Mouse (Mus musculus): ENCODE results near the gene Fam189a1.

Gene Fam189a1

DNA sequence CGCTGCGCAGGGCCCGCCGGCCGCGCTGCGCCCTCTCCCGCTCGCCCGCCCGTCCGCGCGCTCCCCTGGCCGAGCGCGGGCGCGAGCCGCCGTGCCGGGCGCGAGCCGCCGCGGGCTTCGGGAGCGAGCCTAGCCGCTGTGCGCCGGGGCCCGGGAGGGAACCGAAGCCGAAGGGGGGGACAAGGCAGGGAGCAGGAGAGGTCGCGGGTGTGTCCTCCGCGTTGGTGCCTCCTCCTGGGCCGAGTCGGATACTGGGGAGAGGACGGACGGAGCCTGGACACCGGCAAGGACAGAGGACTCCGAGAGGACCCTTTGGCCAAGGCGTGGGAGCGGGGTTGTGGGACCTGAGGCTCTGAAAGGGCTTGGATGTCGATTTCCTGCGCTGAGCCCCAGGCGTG, at the start of gene Fam189a1:
Gene Fam189a1 (minus strand): TSS at position 57 of the 398 bp plus-strand sequence.
- DNase-seq (ENCODE audit: low read depth, low spot score) = no peak

DNA sequence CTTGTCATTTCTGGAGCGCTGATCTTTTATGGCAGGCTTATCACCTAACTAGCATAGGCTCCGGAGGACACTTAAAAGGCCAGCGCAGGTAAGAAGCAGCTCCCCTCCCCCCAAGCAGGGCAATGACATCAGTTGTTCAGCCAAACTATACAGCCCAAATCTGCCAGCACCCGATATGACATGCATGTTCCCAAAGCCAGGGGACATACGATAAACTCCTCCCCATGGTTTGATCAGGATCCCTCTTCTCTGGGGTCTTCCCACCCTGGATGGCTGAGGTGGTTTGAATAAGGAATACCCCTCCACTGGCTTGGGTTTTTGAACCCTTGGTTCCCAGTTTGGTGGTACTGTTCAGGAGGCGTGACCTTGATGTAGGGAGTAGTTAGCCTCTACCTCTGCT, 49.7 kb upstream of the Fam189a1 start:
- no peak for DNase-seq (ENCODE audit: low read depth, low spot score)

DNA sequence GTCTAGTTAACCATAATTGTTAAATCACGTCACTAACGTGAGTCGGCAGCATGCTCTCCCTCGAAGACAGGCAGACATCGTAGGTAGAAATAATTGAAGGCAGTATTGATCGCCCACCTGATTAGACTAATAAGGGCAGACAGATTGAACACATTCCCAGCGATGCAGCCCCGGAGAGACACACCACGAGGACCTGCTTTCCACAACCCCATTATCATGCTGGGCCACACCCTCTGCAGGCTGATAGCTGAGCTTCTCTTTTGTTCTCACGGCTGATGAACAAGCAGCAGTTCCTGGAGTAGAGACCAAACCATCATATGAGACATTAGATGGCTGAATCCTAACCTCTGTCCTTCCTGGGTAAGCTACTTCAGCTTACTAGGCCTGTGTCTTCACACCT, 46.3 kb upstream of the Fam189a1 start:
- no peak for DNase-seq (ENCODE audit: low read depth, low spot score)

GRCm38 (mm10) chr7:65180694-65181093, 24.3 kb upstream of the Fam189a1 start:
- no peak for DNase-seq (ENCODE audit: low read depth, low spot score)

- no peak for DNase-seq (ENCODE audit: low read depth, low spot score)
Observed at GRCm38 (mm10) chr7:65170762-65171161, 14.4 kb upstream of the Fam189a1 start.

DNA sequence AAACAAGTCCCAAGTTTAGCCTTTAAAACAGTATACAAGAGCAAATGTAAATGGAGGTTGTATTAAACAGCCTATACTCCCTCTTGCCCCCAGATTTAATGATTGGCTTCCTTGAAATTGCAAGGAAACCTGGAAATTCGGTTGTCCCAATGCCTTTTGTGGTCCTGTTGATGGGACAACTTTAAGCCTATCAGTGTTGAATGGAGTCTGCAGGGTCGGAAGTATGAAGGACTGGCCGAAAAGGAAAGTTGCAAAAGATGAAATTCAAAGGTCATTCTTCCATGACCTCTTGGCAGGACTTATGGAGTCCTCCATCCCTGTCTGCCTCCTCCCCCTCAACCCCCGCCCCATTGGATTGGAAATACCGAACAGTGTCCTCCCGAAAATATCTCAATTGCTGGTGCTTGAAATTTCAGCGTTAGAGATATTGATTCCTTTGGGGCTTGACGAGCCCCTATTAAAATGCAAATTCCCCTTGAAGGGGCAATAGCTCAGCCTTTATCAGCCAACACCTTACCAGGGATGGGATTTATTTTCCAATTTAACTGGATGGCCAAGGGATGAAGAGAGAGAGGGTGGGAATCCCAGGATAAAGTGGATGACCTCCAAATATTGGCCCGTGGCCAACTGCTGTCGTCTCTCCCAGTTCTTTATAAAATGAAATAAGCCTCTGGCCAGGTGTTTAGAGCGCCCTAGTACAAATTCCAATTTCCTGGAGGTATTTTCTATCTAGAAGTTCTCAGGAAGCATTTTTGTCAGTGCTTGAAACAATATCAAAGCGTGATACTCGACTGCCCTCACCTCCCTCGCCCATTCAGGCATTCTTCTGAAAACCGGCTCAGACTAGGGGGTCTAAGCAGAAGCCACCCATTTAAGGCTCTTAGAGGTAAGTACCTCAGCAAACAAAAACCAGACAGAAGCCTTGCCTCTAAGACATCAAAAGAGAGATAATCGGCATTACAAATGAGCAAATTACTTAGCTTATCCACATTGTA, 958 bp upstream of the Fam189a1 start:
- DNase-seq (ENCODE audit: low read depth, low spot score) = no peak

DNA sequence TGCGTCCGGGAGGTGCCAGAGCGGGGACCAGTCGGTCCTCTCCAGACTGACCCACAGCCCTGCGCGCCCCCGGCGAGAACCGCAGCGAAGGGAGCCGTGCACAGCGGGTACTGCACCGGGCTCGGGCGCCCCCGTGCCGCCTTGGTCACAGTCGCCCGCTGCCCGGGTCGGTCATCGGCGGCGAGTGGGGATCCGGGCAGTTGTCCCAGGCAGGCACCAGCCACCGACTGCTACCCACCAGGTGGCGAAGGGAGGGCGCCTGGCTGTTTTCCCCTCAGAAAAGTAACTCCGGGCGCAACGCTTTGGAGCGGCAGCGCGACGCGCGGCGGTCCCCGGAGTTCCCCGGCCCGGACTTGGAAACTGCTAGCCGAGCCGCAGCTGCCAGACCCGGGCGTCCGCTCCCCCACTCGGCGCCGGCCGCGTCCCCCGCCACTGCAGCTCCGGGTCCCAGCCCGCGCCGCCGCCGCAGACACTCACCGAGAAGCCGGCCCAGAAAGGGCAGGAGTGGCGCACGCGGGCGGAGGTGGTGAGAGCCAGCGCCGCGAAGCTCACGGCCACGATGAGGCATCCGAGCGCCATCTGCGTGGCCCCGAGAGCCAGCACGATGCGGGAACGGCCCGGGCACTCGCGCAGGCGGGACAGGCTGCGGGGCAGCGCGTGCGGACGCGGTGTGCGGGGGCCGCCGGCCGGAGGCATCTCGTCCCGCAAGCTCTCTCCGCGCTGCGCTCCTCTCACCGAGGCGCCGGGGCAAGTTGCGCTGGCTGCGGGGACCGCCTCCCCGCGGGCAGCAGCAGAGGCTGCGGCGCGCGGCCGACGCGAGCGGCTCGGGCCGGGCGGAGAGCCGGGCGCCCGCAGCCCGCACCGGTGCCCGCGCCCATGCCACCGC, 499 bp downstream of the Fam189a1 start:
- DNase-seq (ENCODE audit: low read depth, low spot score) = no peak

DNA sequence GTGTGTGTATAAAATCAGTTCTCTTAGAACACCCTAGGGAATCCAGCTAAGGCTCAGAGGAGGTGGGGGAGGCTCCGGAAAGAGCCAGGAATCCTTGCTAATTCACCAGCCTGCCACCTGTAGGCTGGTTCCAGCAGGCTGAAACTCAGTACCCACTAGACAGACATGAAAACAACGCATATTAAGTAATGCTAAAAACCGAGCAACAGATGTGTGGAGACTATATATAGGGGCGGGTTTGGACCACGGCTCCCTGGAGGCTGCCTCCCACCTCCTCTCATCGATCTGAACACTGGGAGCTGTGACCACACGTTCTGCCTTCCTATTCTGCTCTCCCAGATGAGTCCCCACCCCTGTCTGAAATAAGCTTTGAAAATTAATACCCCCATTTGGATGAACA, 1.8 kb downstream of the Fam189a1 start:
- no peak for DNase-seq (ENCODE audit: low read depth, low spot score)

DNA sequence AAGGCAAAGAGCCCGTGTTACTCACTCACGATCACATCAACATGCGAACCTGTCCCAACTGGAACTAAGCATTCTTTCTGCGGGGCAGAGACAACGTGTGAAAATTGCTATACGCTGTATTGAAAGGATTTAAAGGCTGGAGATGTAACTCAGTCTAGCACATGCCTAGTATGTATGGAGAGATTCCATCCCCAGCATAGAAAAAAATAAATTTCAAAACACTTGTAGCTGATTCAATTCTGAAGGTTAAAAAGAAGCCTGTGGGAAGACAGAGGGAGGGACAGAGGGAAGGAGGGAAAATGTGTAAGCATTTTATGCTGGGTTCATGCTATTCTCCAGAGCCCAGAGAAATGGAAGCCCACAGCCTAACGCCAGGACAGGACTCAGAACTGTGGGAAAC, 2.5 kb downstream of the Fam189a1 start:
- no peak for DNase-seq (ENCODE audit: low read depth, low spot score)

- no peak for DNase-seq (ENCODE audit: low read depth, low spot score)
Observed at GRCm38 (mm10) chr7:65151526-65151925, 4.8 kb downstream of the Fam189a1 start.

DNA sequence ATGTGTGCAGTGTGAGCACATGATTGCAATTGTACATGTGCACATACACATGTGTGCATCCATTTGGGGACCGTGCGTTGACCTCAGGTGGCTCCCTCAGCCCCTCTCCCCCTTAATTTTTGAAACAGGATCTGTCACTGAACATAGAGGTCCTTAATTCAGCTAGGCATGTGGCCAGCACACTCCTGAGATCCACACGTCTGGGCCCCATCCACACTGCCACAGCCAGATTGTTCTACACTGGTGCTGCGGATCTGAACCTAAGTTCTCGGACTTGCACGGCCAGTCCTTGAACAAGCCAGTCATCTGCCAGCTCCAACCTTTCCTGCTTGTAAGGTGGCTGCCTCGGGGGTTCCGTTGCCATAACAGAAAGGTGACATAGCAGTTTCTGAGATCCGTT, 7.3 kb downstream of the Fam189a1 start:
- DNase-seq (ENCODE audit: low read depth, low spot score) = no peak

DNA sequence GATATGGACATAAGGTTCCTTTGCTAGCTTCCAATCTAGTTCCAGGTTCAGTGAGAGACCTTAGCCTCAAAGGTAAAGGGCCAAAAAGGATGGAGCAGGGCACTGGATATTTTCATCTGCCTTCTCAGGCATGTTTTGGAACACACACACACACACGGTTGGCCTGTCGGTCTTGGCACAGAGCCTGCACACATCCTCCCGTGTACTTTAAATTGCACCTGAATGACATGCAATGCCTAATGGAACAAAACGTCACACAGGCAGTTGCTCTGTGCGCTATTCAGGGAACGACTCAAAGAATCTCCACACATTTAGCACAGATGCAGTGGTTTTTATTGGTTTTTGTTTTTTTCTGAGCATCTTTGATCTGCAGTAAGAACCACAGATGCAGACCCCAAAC, 11.5 kb downstream of the Fam189a1 start:
- DNase-seq (ENCODE audit: low read depth, low spot score) = no peak

GRCm38 (mm10) chr7:65141907-65142698, 14.3 kb downstream of the Fam189a1 start:
- DNase-seq (ENCODE audit: low read depth, low spot score) = no peak

- no peak for DNase-seq (ENCODE audit: low read depth, low spot score)
Observed at GRCm38 (mm10) chr7:65140832-65141231, 15.5 kb downstream of the Fam189a1 start.

GRCm38 (mm10) chr7:65140099-65140498, 16.3 kb downstream of the Fam189a1 start:
- DNase-seq (ENCODE audit: low read depth, low spot score) = no peak

DNA sequence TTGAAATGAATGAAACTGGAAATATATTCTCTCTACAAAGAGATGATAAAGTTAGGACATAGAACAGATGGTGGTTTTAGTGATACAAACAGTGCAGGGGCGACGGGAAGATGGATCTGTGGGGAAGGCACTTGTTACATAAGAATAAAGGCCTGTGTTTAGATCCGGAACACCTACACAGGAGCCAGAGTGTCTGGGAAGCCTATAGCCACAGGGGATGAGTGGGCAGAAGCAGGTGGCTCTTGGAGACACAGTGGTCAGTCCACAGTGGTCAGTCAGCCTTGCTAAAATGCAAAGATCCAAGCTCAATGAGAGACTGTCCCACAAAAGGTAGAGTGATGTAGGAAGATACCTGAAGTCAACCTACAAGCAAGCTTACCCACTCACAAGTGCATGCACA, 32.6 kb downstream of the Fam189a1 start:
- DNase-seq (ENCODE audit: low read depth, low spot score) = no peak

DNA sequence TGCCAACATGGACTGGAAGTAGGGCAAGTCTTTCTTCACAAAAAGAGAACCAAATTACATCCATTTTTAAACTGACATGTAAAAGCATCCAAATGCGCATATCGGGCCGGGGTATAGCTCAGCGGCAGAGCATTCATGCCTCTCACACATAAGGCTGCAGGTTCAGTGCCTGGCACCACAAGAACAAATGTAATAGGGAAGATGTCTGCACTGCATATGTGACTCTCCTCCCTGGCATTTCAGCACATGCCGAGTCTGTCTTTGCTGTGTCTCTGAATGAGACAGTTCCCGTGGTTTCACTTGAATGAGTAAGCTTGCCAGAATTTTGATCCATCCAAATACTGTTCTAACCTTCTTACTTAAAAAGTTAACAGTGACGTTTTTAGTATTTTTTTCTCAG, 39.5 kb downstream of the Fam189a1 start:
- no peak for DNase-seq (ENCODE audit: low read depth, low spot score)

- DNase-seq (ENCODE audit: low read depth, low spot score) = no peak
Observed at GRCm38 (mm10) chr7:65115366-65115765, 41.0 kb downstream of the Fam189a1 start.

- no peak for DNase-seq (ENCODE audit: low read depth, low spot score)
Observed at GRCm38 (mm10) chr7:65111664-65112063, 44.7 kb downstream of the Fam189a1 start.

- DNase-seq (ENCODE audit: low read depth, low spot score) = no peak
Observed at GRCm38 (mm10) chr7:65105566-65105965, 50.8 kb downstream of the Fam189a1 start.

DNA sequence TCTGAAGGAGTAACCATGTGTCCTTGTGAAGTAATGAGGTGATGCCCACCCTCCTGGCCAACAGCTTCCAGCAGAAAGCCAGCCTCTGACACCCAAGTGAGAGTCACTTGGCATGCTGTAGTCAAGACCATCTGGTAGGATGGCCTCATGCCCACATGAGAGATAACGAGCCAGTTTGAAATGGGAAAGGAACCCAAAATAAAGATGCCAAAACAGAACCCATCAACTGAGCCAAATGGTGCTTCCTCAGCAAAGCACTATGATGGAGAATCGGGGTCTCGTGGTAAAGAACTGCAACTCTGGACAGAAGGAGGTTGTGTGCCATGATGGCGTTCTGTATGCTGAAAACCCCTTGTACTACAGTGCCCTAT, 51.3 kb downstream of the Fam189a1 start:
- DNase-seq (ENCODE audit: low read depth, low spot score) = no peak

Measured in CD4-positive, CD25-positive, alpha-beta regulatory T cell, adult 2 months (primary cell).